Mouse (Mus musculus) lung, postnatal 0 days (tissue): Measurements from ENCODE around the gene Cd59a. TPM values are rescaled to one million over a fixed set of nuclear protein-coding genes. Genes with fewer than 3 reads are reported as not detected.

Experiments used
- ATAC-seq: fragments of 200-750 bp; cut with Nextera tagmentation; 2 replicates; pipeline ENCODE4 v1.8.0; 2017; ENCODE audit warnings: moderate library complexity
- DNase-seq: peaks from one replicate; pipeline ENCODE4 v3.0.0-alpha.2; 2016; ENCODE audit warnings: low spot score
- H3K27ac ChIP-seq: fragments of 300-500 bp; sonication (generic); 2 replicates; pipeline ENCODE4 v1.5.1; 2014; ENCODE audit warnings: antibody characterized with exemption, mild to moderate bottlenecking, low read length, mixed read lengths
- H3K27me3 ChIP-seq: fragments of 300-500 bp; sonication (generic); replicated peaks from 2 replicates; pipeline ENCODE4 v1.6.1; 2014; ENCODE audit warnings: low read length, mixed read lengths; ENCODE audit not compliant: insufficient read depth
- H3K36me3 ChIP-seq: fragments of 300-500 bp; sonication (generic); 2 replicates; pipeline ENCODE4 v1.6.1; 2014; ENCODE audit warnings: low read length, mixed read lengths; ENCODE audit not compliant: insufficient read depth
- H3K4me1 ChIP-seq: fragments of 300-500 bp; sonication (generic); 2 replicates; pipeline ENCODE4 v1.6.1; 2014; ENCODE audit warnings: antibody characterized with exemption, low read depth, low read length, mixed read lengths; ENCODE audit not compliant: insufficient read depth
- H3K4me2 ChIP-seq: fragments of 300-500 bp; sonication (generic); replicated peaks from 2 replicates; pipeline ENCODE4 v1.6.1; 2014; ENCODE audit warnings: low read depth, mild to moderate bottlenecking, low read length, moderate library complexity, mixed read lengths
- H3K4me3 ChIP-seq: fragments of 300-500 bp; sonication (generic); 2 replicates; pipeline ENCODE4 v1.5.1; 2014; ENCODE audit warnings: low read depth, low read length
- H3K9ac ChIP-seq: fragments of 300-500 bp; sonication (generic); replicated peaks from 2 replicates; pipeline ENCODE4 v1.6.1; 2014; ENCODE audit warnings: low read depth, mild to moderate bottlenecking
- H3K9me3 ChIP-seq: fragments of 300-500 bp; sonication (generic); 2 replicates; pipeline ENCODE4 v1.6.1; 2016; ENCODE audit warnings: low read length, mixed read lengths
- CTCF ChIP-seq: IDR thresholded peaks from 2 replicates; pipeline ENCODE4 v1.5.1; 2016; ENCODE audit warnings: antibody characterized with exemption, mild to moderate bottlenecking
- EP300 ChIP-seq: IDR thresholded peaks from 2 replicates; pipeline ENCODE4 v1.6.1; 2016; ENCODE audit warnings: antibody characterized with exemption, mild to moderate bottlenecking, control low read depth
- WGBS: fragments of 180-500 bp; shearing (Covaris S2); extraction: QIAGEN DNeasy Blood & Tissue Kit; methylation state at CpG from one replicate; pipeline ENCODE4 v1.1.7; 2014; 5-methylcytosine and 5-hydroxymethylcytosine counted together
- polyA plus RNA-seq: library from polyadenylated mRNA; unstranded; fragments of >200 nt; fragmentation: Nextera tagmentation; extraction: Ambion mirVana; gene quantifications from 2 replicates; pipeline ENCODE4 v1.2.1, GENCODE M21; 2015

Cd59a gene
- polyA plus RNA-seq, 1 experiment from 2014 or later, result 32.4 TPM

DNA sequence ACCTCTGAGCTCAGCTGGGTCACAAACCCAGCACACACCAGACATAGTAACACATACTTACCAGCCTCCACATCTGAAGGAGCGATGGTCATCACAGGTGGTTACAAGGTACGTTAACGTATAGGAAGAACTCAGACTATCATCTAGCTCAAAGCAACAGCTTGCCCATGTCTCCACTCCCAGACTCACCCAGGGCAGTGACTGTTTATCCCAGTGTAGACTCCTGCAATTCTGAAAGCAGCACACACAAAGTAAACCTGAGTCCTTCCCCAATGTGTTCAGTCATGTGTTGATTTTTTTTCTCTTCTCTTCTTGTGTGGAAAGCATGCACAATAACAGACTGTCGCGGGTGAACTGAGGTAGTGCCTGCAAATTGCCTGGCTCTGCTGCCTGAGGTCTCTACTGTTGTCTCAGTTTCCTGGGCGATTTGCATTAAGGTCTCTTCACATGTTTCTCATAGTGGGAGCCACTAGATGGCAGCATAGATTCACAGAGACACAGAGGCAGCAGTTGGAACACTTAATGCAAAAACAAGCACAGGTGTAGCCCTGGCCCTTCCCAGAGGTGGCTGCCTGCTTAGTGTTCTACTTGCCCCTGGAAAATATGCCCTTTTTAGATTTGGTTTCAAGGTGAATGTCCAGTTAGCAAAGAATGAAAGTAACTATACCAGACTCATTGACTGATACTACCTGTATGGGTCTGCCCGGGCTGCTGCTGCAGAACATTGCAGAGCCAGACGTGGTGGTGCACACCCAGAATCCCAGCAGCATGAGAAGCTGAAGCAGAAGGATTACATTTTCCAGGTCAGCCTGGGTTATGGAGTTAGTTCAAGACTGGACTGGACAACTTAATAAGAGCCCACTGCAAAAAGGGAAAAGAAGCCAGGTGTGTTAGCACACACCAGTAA is 38.8 kb downstream of the Cd59a start:
- H3K4me3 ChIP-seq, result no peak overlapping the region
- H3K27ac ChIP-seq, result no peak overlapping the region
- H3K36me3 ChIP-seq, result no peaks in the 10 kb centered on the region
- no peaks in the 10 kb centered on the region for H3K9me3 ChIP-seq
- DNase-seq (peak; percentile 84), ATAC-seq (peak; percentile 48)
- no peaks in the 10 kb centered on the region for H3K4me1 ChIP-seq
- no peak overlapping the region for H3K9ac ChIP-seq
- TF ChIP-seq CTCF, result peak; percentile 95
- no peak for TF ChIP-seq EP300
- H3K27me3 ChIP-seq, result no peaks in the 10 kb centered on the region
- WGBS, result 43% methylated on average over 8 of the region's 8 CpGs
- H3K4me2 ChIP-seq, result no peak overlapping the region

DNA sequence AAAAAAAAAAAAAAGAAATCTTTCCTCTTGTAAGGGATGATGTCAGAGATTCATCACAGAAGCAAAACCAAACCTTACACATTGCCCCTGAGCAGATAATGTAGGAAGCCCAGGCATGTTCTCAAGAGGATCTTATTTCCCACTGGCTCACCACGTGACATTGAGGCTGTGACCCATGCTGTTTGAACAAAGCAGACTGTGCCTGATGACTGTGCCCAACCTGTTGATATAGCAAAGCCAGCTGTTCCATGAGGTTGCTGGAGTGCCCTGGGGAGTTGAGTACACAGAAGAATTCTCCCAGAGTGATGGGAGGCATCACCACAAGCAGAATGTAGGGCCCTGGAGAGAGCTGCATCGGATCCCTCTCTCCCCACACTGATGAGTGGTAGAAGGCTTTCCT is 40.3 kb downstream of the Cd59a start:
- no peak for TF ChIP-seq EP300
- Histone ChIP-seq H3K27me3 (no peaks in the 10 kb centered on the region), H3K9ac (no peak overlapping the region), H3K9me3 (no peaks in the 10 kb centered on the region), H3K4me1 (no peaks in the 10 kb centered on the region), H3K27ac (no peak overlapping the region), H3K4me3 (no peak overlapping the region), H3K4me2 (no peak overlapping the region), H3K36me3 (no peaks in the 10 kb centered on the region)
- ATAC-seq, result no peak
- whole genome bisulfite sequencing, result 41% methylated on average over 2 of the region's 2 CpGs
- no peak for DNase-seq

DNA sequence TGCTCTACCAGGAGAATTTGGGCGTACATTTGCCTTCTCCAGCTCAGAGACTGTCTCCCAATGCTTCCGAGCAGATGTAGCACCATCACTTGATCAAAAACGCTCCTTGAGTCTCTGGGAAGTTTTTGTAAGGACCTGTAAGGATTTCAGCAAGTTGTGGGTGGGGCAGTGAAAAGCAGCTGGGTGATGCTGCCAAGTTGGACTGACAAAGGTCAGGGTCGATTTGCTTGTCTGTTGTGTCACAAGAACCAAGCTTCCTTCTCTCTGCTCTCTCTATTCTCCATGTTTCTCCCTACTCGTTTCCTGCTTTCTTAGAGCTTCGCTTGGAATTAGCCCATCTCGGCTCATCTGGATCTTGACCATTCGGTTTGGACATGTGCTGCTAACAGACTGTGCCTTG is 46.5 kb downstream of the Cd59a start:
- ATAC-seq (no peak), DNase-seq (no peak)
- no peaks in the 10 kb centered on the region for H3K36me3 ChIP-seq
- TF ChIP-seq EP300, result no peak
- TF ChIP-seq CTCF, result no peak
- no peak overlapping the region for H3K4me3 ChIP-seq
- no peak overlapping the region for H3K4me2 ChIP-seq
- 82% methylated on average over 8 of the region's 8 CpGs for WGBS
- no peaks in the 10 kb centered on the region for H3K9me3 ChIP-seq
- no peaks in the 10 kb centered on the region for H3K27me3 ChIP-seq
- no peaks in the 10 kb centered on the region for H3K4me1 ChIP-seq
- H3K27ac ChIP-seq, result no peak overlapping the region
- H3K9ac ChIP-seq, result no peak overlapping the region

DNA sequence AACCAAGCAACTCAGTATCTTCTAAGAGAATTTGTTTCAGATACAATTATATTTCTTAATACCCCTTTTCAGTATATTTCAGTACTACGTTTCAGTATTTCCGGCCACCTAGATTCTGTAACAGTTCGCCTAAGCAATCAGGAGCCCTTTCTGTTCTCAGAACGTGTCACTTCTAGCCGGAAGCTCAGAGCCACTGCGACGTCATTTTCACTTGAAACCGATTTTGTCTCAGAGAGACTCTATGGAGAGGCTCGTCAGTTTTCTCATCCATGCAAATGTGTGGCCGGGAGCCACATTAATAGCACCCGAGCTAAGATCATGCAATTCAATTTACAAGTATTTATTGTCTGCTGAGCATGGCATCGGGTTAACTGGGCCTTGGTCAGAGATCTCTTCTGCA is 48.4 kb downstream of the Cd59a start:
- Histone ChIP-seq H3K36me3 (no peaks in the 10 kb centered on the region), H3K4me1 (no peaks in the 10 kb centered on the region), H3K27me3 (no peaks in the 10 kb centered on the region), H3K9me3 (no peaks in the 10 kb centered on the region), H3K27ac (no peak overlapping the region), H3K9ac (no peak overlapping the region), H3K4me2 (no peak overlapping the region), H3K4me3 (no peak overlapping the region)
- DNase-seq (no peak), ATAC-seq (no peak)
- WGBS, result 84% methylated on average over 12 of the region's 12 CpGs
- no peak for TF ChIP-seq CTCF
- TF ChIP-seq EP300, result no peak

DNA sequence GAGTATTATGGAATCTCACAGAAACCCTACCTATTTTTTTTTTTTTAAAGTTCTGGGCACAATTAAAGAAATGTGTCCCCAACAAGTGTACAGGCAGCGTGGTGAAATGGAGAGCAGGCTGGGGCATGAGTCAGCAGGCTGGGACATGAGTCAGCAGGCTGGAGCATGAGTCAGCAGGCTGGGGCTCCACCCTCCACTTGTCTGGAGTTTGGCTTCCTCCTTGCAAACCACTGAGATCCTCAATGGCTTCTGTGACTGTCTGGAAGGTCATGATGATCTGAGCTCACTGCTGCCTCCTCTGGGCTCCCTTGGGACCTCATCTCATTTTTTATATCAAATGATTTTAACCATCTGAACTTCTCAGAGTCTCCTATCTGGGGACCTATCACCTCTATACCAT is 50.4 kb downstream of the Cd59a start:
- ATAC-seq (no peak; the same call in 1 of the 2 replicates), DNase-seq (peak; percentile 54)
- Histone ChIP-seq H3K9me3 (no peaks in the 10 kb centered on the region), H3K27ac (no peak overlapping the region), H3K9ac (no peak overlapping the region), H3K4me1 (no peaks in the 10 kb centered on the region), H3K4me2 (no peak overlapping the region), H3K36me3 (no peaks in the 10 kb centered on the region), H3K27me3 (no peaks in the 10 kb centered on the region), H3K4me3 (no peak overlapping the region)
- WGBS, result 48% methylated on average over 1 of the region's 1 CpGs
- TF ChIP-seq CTCF, result peak; percentile 30; the same call in 1 of the 2 replicates
- TF ChIP-seq EP300, result no peak

DNA sequence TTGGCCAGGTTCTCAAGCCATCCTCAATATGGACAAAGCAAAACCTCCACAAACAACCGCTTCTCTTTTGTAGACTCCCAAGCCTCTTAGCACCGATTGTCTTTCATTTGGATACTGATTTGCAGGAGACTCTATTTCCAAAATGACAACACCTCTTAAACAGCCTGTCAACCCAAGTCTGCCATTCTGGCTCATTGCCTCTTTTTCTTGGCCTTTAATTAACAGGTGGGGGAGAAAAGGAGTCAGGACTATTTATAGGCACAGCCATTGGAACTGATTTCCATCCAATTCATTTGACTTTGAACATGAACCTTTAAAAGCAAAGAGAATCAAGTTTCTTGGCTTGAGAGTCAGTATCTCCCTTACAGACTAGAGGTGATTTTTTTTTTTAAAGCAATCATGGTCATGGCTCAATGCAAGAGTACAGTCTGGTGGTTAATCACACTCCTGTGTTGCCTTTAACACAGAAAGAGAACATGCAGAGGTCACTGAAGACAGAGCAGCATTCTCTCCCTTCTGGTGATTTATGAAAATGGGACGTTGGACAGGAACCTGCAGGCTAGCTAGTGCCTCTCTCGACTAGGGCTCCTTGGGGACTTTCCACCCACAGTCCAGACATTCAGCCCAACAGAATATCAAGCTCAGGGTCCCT is 52.4 kb downstream of the Cd59a start:
- Histone ChIP-seq H3K4me2 (no peak overlapping the region), H3K9ac (no peak overlapping the region), H3K9me3 (no peaks in the 10 kb centered on the region), H3K36me3 (no peaks in the 10 kb centered on the region), H3K27ac (no peak overlapping the region), H3K27me3 (no peaks in the 10 kb centered on the region), H3K4me3 (no peak overlapping the region), H3K4me1 (no peaks in the 10 kb centered on the region)
- TF ChIP-seq CTCF, result no peak
- no peak for TF ChIP-seq EP300
- DNase-seq (no peak), ATAC-seq (no peak)
- 71% methylated on average over 4 of the region's 4 CpGs for WGBS
